Mouse (Mus musculus) CH12.LX (cell line): ENCODE measurements at regions not wholly inside any gene's neighbourhood (a gene's known extent, or its start where the extent isn't known, plus 50 kb on each side); places are given as distances from the start of the nearest gene placed in this dataset.

Experiments used
- DNase-seq: peaks from one replicate; pipeline ENCODE4 v3.0.0-alpha.2; 2013; ENCODE audit errors: extremely low read depth
- H3K27ac ChIP-seq: 2 replicates; pipeline ENCODE4 v1.5.1; 2012; ENCODE audit warnings: low read depth, mild to moderate bottlenecking, control low read depth, moderate library complexity; ENCODE audit not compliant: insufficient read depth
- H3K27me3 ChIP-seq: replicated peaks from 2 replicates; pipeline ENCODE3; 2012; ENCODE audit warnings: inconsistent platforms
- H3K36me3 ChIP-seq, 2 experiments: replicated peaks in 1 of 2; 2 replicates each; pipeline versions ENCODE3 to v1.6.1; 2012; ENCODE audit warnings: inconsistent platforms in 1 of 2, low read length in 1 of 2, mild to moderate bottlenecking in 1 of 2, mixed read lengths in 1 of 2, moderate library complexity in 1 of 2; ENCODE audit not compliant: control insufficient read depth in 1 of 2, insufficient read depth in 1 of 2
- H3K4me1 ChIP-seq, 2 experiments: 2 replicates each; pipeline ENCODE4 v1.6.1; 2012; ENCODE audit warnings: inconsistent platforms in 1 of 2, moderate library complexity in 1 of 2; ENCODE audit not compliant: insufficient read depth in 2 of 2, control insufficient read depth in 1 of 2
- H3K4me2 ChIP-seq: 2 replicates; pipeline ENCODE4 v1.6.1; 2012; ENCODE audit warnings: low read depth, mild to moderate bottlenecking, control low read depth; ENCODE audit not compliant: poor library complexity, insufficient read depth, severe bottlenecking
- H3K4me3 ChIP-seq, 3 experiments: fragments of 150-350 bp in 1 of 3; sonication (generic) in 1 of 3; replicated peaks in 1 of 3; 2 replicates each; pipeline versions ENCODE3 to v1.5.1; 2011 to 2012; ENCODE audit warnings: low read depth in 2 of 3, low read length in 2 of 3, mild to moderate bottlenecking in 2 of 3, moderate library complexity in 2 of 3, control low read depth in 1 of 3, improper control_type of control experiment in 1 of 3, inconsistent platforms in 1 of 3, mixed read lengths in 1 of 3; ENCODE audit not compliant: poor library complexity in 1 of 3
- H3K79me2 ChIP-seq: replicated peaks from 2 replicates; pipeline ENCODE4 v1.6.1; 2012; ENCODE audit warnings: mild to moderate bottlenecking, moderate library complexity; ENCODE audit not compliant: control insufficient read depth, poor library complexity, insufficient read depth, severe bottlenecking; ENCODE audit errors: extremely low read depth
- H3K9ac ChIP-seq: 2 replicates; pipeline ENCODE4 v1.6.1; 2012; ENCODE audit warnings: low read depth, mild to moderate bottlenecking, control low read depth, moderate library complexity; ENCODE audit not compliant: insufficient read depth
- H3K9me3 ChIP-seq: replicated peaks from 2 replicates; pipeline ENCODE3; 2012; ENCODE audit warnings: low read length, inconsistent platforms, mixed read lengths
- MAX ChIP-seq: IDR thresholded peaks from 2 replicates; pipeline ENCODE4 v1.6.1; 2011; ENCODE audit warnings: low read length, improper control_type of control experiment
- NELFE ChIP-seq: IDR thresholded peaks from 2 replicates; pipeline ENCODE4 v1.6.1; 2011; ENCODE audit warnings: low read depth, low read length, improper control_type of control experiment
- NRF1 ChIP-seq: IDR thresholded peaks from 2 replicates; pipeline ENCODE4 v1.6.1; 2014; ENCODE audit warnings: low read depth, mild to moderate bottlenecking, inconsistent platforms, low read length, improper control_type of control experiment, moderate library complexity
- PAX5 ChIP-seq: IDR thresholded peaks from 2 replicates; pipeline ENCODE4 v1.6.1; 2012; ENCODE audit warnings: low read length, inconsistent platforms, mixed read lengths
- RAD21 ChIP-seq: IDR thresholded peaks from 2 replicates; pipeline ENCODE4 v1.6.1; 2011; ENCODE audit warnings: low read depth, mild to moderate bottlenecking, low read length, improper control_type of control experiment, moderate library complexity
- SMC3 ChIP-seq: IDR thresholded peaks from 2 replicates; pipeline ENCODE4 v1.6.1; 2011; ENCODE audit warnings: low read depth, low read length, improper control_type of control experiment
- TCF12 ChIP-seq: IDR thresholded peaks from 2 replicates; pipeline ENCODE4 v1.6.1; 2014; ENCODE audit warnings: low read depth, mild to moderate bottlenecking, inconsistent platforms, low read length, improper control_type of control experiment
- ZMIZ1 ChIP-seq: IDR thresholded peaks from 2 replicates; pipeline ENCODE4 v1.6.1; 2012; ENCODE audit warnings: low read depth, mild to moderate bottlenecking, inconsistent platforms, low read length, improper control_type of control experiment
- ZNF384 ChIP-seq: IDR thresholded peaks from 2 replicates; pipeline ENCODE4 v1.6.1; 2012; ENCODE audit warnings: low read depth, low read length, improper control_type of control experiment, inconsistent platforms
- dilution Hi-C: fragments of 300-500 bp; cut with MboI; formaldehyde crosslinking; loops from 2 replicates; pipeline ENCODE4 v1.14.3; 2020; ENCODE audit warnings: low sequenced_read_pairs; ENCODE audit not compliant: extremely low pct_unique_long_range_greater_than_20kb, extremely low pct_ligation_motif_present
- in situ Hi-C: fragments of 300-500 bp; cut with MboI; formaldehyde crosslinking; loops from 3 replicates; pipeline ENCODE4 v1.14.3; 2019; ENCODE audit warnings: low sequenced_read_pairs, low pct_ligation_motif_present, low pct_unique_long_range_greater_than_20kb, mixed read lengths

DNA sequence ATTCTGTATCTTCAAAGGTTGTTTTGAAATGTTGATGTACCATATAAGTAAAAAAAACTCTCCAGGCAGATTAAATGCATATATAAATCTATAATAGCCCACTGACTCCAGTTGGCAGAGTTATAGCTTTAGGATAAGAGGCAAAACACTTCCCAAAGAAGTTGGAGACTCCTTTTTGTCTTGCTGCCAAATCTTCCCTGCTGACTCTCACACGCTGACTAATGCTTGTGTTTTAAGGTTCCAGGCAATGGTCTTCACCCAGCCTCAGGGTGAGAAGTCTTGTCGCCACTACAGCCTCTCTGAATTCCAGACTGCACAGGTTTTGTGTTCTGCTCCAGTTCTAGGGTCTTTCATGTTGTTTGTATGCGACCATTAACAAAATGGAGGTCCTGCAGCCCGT is 195.0 kb upstream of the Gm11146 start:
- Histone ChIP-seq H3K4me1 (no peaks in the 10 kb centered on the region), H3K36me3 (no peaks in the 10 kb centered on the region), H3K27ac (no peak overlapping the region), H3K4me3 (no peak overlapping the region)
- dilution Hi-C loops: no loop called here
- no peak for TF ChIP-seq SMC3
- no peak for TF ChIP-seq ZMIZ1
- TF ChIP-seq ZNF384: no peak
- TF ChIP-seq TCF12: no peak
- TF ChIP-seq, all 38 proteins: peak for 0
- no peak for DNase-seq
- H3K9me3 ChIP-seq: peaks cover 46% of the 10 kb centered on the region
- in situ Hi-C loops: no loop called here
- no peaks in the 10 kb centered on the region for H3K27me3 ChIP-seq
- H3K9ac ChIP-seq: no peak overlapping the region
- no peaks in the 10 kb centered on the region for H3K79me2 ChIP-seq
- no peak overlapping the region for H3K4me2 ChIP-seq

DNA sequence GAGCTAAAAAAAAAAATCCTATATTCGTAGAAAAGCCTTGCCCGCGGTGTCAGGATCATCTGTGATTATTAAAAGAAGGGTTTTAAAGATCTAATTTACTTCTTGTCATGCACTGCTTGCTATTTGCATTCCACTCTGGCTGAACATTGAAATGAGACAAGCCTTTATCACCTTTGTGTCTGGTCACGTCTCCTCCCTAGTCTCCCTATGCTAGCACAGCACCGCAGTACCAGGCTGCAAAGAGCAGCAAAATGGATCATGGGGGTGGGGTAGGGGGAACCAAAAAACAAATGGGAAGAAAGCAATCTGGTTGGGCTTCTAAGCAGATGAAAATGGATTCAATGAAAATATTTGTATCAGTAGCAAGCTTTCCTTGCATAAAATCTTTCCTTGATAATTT is 187.8 kb upstream of the Gm11146 start:
- no peaks in the 10 kb centered on the region for H3K4me1 ChIP-seq
- dilution Hi-C loops (no loop called here), in situ Hi-C loops (no loop called here)
- H3K4me2 ChIP-seq: no peak overlapping the region
- no peaks in the 10 kb centered on the region for H3K36me3 ChIP-seq
- H3K27me3 ChIP-seq: no peaks in the 10 kb centered on the region
- no peak for DNase-seq
- H3K9ac ChIP-seq: no peak overlapping the region
- peaks cover 69% of the 10 kb centered on the region for H3K9me3 ChIP-seq
- no peak overlapping the region for H3K27ac ChIP-seq
- no peak overlapping the region for H3K4me3 ChIP-seq
- TF ChIP-seq NELFE (no peak), MAX (no peak)
- no peaks in the 10 kb centered on the region for H3K79me2 ChIP-seq

DNA sequence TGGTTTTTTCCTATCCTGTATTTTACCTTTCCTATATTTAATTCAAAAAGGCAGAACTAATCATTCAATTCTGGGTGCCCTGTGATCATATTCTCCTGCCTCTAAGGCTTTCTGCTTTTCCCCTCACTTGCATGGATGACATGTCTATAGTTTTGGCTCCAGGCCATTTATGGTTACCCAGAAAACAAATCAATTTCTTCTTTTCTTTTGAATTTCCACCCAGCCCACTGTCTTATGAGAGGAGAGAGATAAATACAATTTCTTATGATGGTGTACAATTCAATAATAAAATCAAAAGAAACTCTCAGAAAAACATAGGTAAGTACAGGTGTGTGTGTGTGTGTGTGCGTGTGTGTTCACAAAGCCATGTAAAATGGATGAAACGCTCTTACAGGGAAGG is 187.3 kb upstream of the Gm11146 start:
- Histone ChIP-seq H3K27me3 (no peaks in the 10 kb centered on the region), H3K79me2 (no peaks in the 10 kb centered on the region), H3K27ac (no peak overlapping the region), H3K4me2 (no peak overlapping the region), H3K36me3 (no peaks in the 10 kb centered on the region), H3K9ac (no peak overlapping the region), H3K9me3 (peaks cover 66% of the 10 kb centered on the region), H3K4me3 (no peak overlapping the region), H3K4me1 (no peaks in the 10 kb centered on the region)
- in situ Hi-C loops: no loop called here
- dilution Hi-C loops: no loop called here
- DNase-seq: no peak
- TF ChIP-seq RAD21 (no peak), NELFE (no peak), NRF1 (no peak), PAX5 (no peak)
